In genomic region chr6:55133425-55133824, GRCm38 (mm10) we compare ENCODE assay signal across 23 mouse cellular contexts. TPM values are rescaled to one million over a fixed set of nuclear protein-coding genes. Genes with fewer than 3 reads are reported as not detected.
DNase-seq lines count a peak whose midpoint lies in the region; ATAC-seq and TF ChIP-seq lines count a peak whose summit lies in the region.
"Had no signal": no experiment of that assay in that cellular context is flagged by ENCODE, and none has a peak within 500 bp of the region (broad histone marks: within the 10 kb centered on the region; RNA-seq: fewer than 3 reads in every experiment).

No protein-coding gene starts in this region.

- H3K36me3 ChIP-seq in embryonic facial prominence, embryonic 14.5 days (ENCODE audit: control insufficient read depth, insufficient read depth, low read length): no peaks in the 10 kb centered on the region
- no peaks in the 10 kb centered on the region for H3K36me3 ChIP-seq in embryonic facial prominence, embryonic 10.5 days (replicated peaks)
- no peaks in the 10 kb centered on the region for H3K36me3 ChIP-seq in heart, embryonic 13.5 days
- no peaks in the 10 kb centered on the region for H3K36me3 ChIP-seq in lung, embryonic 15.5 days
- H3K36me3 ChIP-seq in heart, postnatal 0 days (replicated peaks; ENCODE audit: control insufficient read depth, insufficient read depth, low read length): no peaks in the 10 kb centered on the region
- H3K36me3 ChIP-seq: forebrain, embryonic 15.5 days; hindbrain, embryonic 10.5 days; intestine, embryonic 15.5 days; limb, embryonic 10.5 days; liver, embryonic 15.5 days; midbrain, embryonic 15.5 days; neural tube, embryonic 12.5 days had no signal

- intact Hi-C loops in heart, postnatal 25 days (cut with DNase I): no loop called here

- no peak overlapping the region for H3K4me2 ChIP-seq in embryonic facial prominence, embryonic 14.5 days (ENCODE audit: low read depth, low read length)
- peak overlapping the region; percentile 59 for H3K4me2 ChIP-seq in heart, embryonic 13.5 days
- no peak overlapping the region for H3K4me2 ChIP-seq in lung, embryonic 15.5 days
- H3K4me2 ChIP-seq in heart, postnatal 0 days (ENCODE audit: low read depth, low read length): peak overlapping the region; percentile 54
- H3K4me2 ChIP-seq: forebrain, embryonic 15.5 days; intestine, embryonic 15.5 days; liver, embryonic 15.5 days; midbrain, embryonic 15.5 days; neural tube, embryonic 12.5 days had no signal

- H3K9ac ChIP-seq in embryonic facial prominence, embryonic 14.5 days (ENCODE audit: low read depth, low read length): no peak overlapping the region
- no peak overlapping the region for H3K9ac ChIP-seq in heart, embryonic 13.5 days
- H3K9ac ChIP-seq in lung, embryonic 15.5 days: no peak overlapping the region
- H3K9ac ChIP-seq in heart, postnatal 0 days (replicated peaks; ENCODE audit: low read depth, low read length): 0 out of 2 replicates have a peak overlapping the region, but pooled peaks have one; percentile 30
- H3K9ac ChIP-seq: forebrain, embryonic 15.5 days; intestine, embryonic 15.5 days; liver, embryonic 15.5 days; midbrain, embryonic 15.5 days; neural tube, embryonic 12.5 days had no signal

- 0 out of 2 replicates have a peak, but pooled peaks cover 3% of the 10 kb centered on the region for H3K4me1 ChIP-seq in embryonic facial prominence, embryonic 14.5 days (ENCODE audit: control insufficient read depth, insufficient read depth, low read length)
- H3K4me1 ChIP-seq in embryonic facial prominence, embryonic 10.5 days: peaks cover 9% of the 10 kb centered on the region; the same call in 1 of the 2 replicates
- H3K4me1 ChIP-seq in heart, embryonic 13.5 days: peaks cover 44% of the 10 kb centered on the region
- peaks cover 11% of the 10 kb centered on the region; the same call in 1 of the 2 replicates for H3K4me1 ChIP-seq in lung, embryonic 15.5 days
- peaks cover 26% of the 10 kb centered on the region for H3K4me1 ChIP-seq in heart, postnatal 0 days (ENCODE audit: control insufficient read depth, insufficient read depth)
- H3K4me1 ChIP-seq: forebrain, embryonic 15.5 days; intestine, embryonic 15.5 days; liver, embryonic 15.5 days; midbrain, embryonic 15.5 days; neural tube, embryonic 12.5 days had no signal

- ATAC-seq in embryonic facial prominence, embryonic 14.5 days (ENCODE audit: low read depth): no peak
- no peak for ATAC-seq in heart, embryonic 13.5 days (ENCODE audit: extremely low read depth, insufficient number of reproducible peaks, low FRiP score, low TSS enrichment)
- ATAC-seq in lung, embryonic 15.5 days (ENCODE audit: borderline replicate concordance, extremely low read depth, low FRiP score, low TSS enrichment): peak; percentile 27; the same call in 1 of the 2 replicates
- peak; percentile 64 for ATAC-seq in heart, postnatal 0 days (ENCODE audit: insufficient read depth, low read depth)
- ATAC-seq: forebrain, embryonic 15.5 days; hindbrain, embryonic 16.5 days; intestine, embryonic 15.5 days; midbrain, embryonic 15.5 days had no signal

- no peak overlapping the region for H3K4me3 ChIP-seq in embryonic facial prominence, embryonic 14.5 days (ENCODE audit: low read depth, low read length)
- no peak overlapping the region for H3K4me3 ChIP-seq in embryonic facial prominence, embryonic 10.5 days
- no peak overlapping the region for H3K4me3 ChIP-seq in heart, embryonic 13.5 days
- H3K4me3 ChIP-seq in lung, embryonic 15.5 days: no peak overlapping the region
- H3K4me3 ChIP-seq in heart, postnatal 0 days (ENCODE audit: low read depth, low read length): no peak overlapping the region
- H3K4me3 ChIP-seq: forebrain, embryonic 15.5 days; hindbrain, embryonic 10.5 days; intestine, embryonic 15.5 days; layer of hippocampus, adult 2 months; limb, embryonic 10.5 days; liver, embryonic 15.5 days; midbrain, embryonic 15.5 days; neural tube, embryonic 12.5 days had no signal

- 43% methylated on average over 1 of the region's 1 CpGs for WGBS in embryonic facial prominence, embryonic 14.5 days
- 70% methylated on average over 1 of the region's 1 CpGs for WGBS in embryonic facial prominence, embryonic 10.5 days
- WGBS in heart, embryonic 13.5 days: 56% methylated on average over 1 of the region's 1 CpGs
- 59% methylated on average over 1 of the region's 1 CpGs for WGBS in lung, embryonic 15.5 days
- WGBS in heart, postnatal 0 days: 74% methylated on average over 1 of the region's 1 CpGs

- no peaks in the 10 kb centered on the region for H3K9me3 ChIP-seq in embryonic facial prominence, embryonic 14.5 days (ENCODE audit: control insufficient read depth, low read length)
- H3K9me3 ChIP-seq in embryonic facial prominence, embryonic 10.5 days: no peaks in the 10 kb centered on the region
- H3K9me3 ChIP-seq in heart, embryonic 13.5 days: no peaks in the 10 kb centered on the region
- H3K9me3 ChIP-seq in lung, embryonic 15.5 days: no peaks in the 10 kb centered on the region
- H3K9me3 ChIP-seq in heart, postnatal 0 days (replicated peaks; ENCODE audit: control insufficient read depth, low read length): no peaks in the 10 kb centered on the region
- H3K9me3 ChIP-seq: forebrain, embryonic 15.5 days; hindbrain, embryonic 10.5 days; intestine, embryonic 15.5 days; limb, embryonic 10.5 days; liver, embryonic 15.5 days; midbrain, embryonic 15.5 days; neural tube, embryonic 12.5 days had no signal

- peak; percentile 10 for DNase-seq in embryonic facial prominence, embryonic 14.5 days (ENCODE audit: low spot score)
- DNase-seq in embryonic facial prominence, embryonic 10.5 days (ENCODE audit: low spot score): no peak
- DNase-seq in heart, postnatal 25 days (ENCODE audit: low spot score): no peak
- no peak for DNase-seq in lung, postnatal 4 days
- DNase-seq in heart, postnatal 0 days (ENCODE audit: low spot score): no peak
- no peak for DNase-seq in adrenal gland, postnatal 36 days
- DNase-seq: cerebellum, adult 11 months; cerebellum, postnatal 10 days; kidney, adult 9 months; liver; right cerebral cortex, postnatal 25 days had no signal

- no peak for TF ChIP-seq CTCF in heart, postnatal 0 days (IDR thresholded peaks at IDR 0.05; ENCODE audit: low read depth)

- TF ChIP-seq EP300 in heart, postnatal 0 days (IDR thresholded peaks at IDR 0.05; ENCODE audit: low read depth): no peak

- no peak overlapping the region for H3K27ac ChIP-seq in embryonic facial prominence, embryonic 14.5 days (replicated peaks; ENCODE audit: low read depth, low read length)
- H3K27ac ChIP-seq in embryonic facial prominence, embryonic 10.5 days (replicated peaks): no peak overlapping the region
- H3K27ac ChIP-seq in heart, embryonic 13.5 days (replicated peaks): peak overlapping the region; percentile 91
- H3K27ac ChIP-seq in lung, embryonic 15.5 days: peak overlapping the region; percentile 49
- H3K27ac ChIP-seq in heart, postnatal 0 days (ENCODE audit: low read depth): peak overlapping the region; percentile 82
- H3K27ac ChIP-seq: forebrain, embryonic 15.5 days; intestine, embryonic 15.5 days; layer of hippocampus, adult 2 months; limb, embryonic 10.5 days; liver, embryonic 15.5 days; macrophage; midbrain, embryonic 15.5 days; neural tube, embryonic 12.5 days had no signal

- H3K27me3 ChIP-seq in embryonic facial prominence, embryonic 14.5 days (replicated peaks; ENCODE audit: control insufficient read depth, insufficient read depth, low read length): no peaks in the 10 kb centered on the region
- H3K27me3 ChIP-seq in embryonic facial prominence, embryonic 10.5 days (replicated peaks; ENCODE audit: low read depth, poor library complexity, severe bottlenecking): peaks cover 7% of the 10 kb centered on the region; the same call in 1 of the 2 replicates
- H3K27me3 ChIP-seq in heart, embryonic 13.5 days (replicated peaks): no peaks in the 10 kb centered on the region
- H3K27me3 ChIP-seq in lung, embryonic 15.5 days: no peaks in the 10 kb centered on the region
- no peaks in the 10 kb centered on the region for H3K27me3 ChIP-seq in heart, postnatal 0 days (ENCODE audit: control insufficient read depth, insufficient read depth, low read length)
- H3K27me3 ChIP-seq: forebrain, embryonic 15.5 days; intestine, embryonic 15.5 days; liver, embryonic 15.5 days; midbrain, embryonic 15.5 days; neural tube, embryonic 12.5 days had no signal

RNA-seq across cellular contexts. Expression of gene Crhr2, which starts 0.6 kb away (rescaled TPM):
- polyA plus RNA-seq in embryonic facial prominence, embryonic 14.5 days (2014; fragmentation: Nextera tagmentation; extraction: Ambion mirVana): 0.51 and 0.84 TPM in 2 replicates
- polyA plus RNA-seq in embryonic facial prominence, embryonic 10.5 days (2016; fragmentation: Nextera tagmentation; extraction: Ambion mirVana): 0.12 and 0.55 TPM in 2 replicates
- 6.7 and 6.9 TPM in 2 replicates for polyA plus RNA-seq in heart, embryonic 13.5 days (2015; fragmentation: Nextera tagmentation; extraction: Ambion mirVana)
- 10 to 100 TPM; 20.3 to 20.5 TPM for total RNA-seq in heart, postnatal 25 days (2021)
- polyA plus RNA-seq in lung, embryonic 15.5 days (2015; fragmentation: Nextera tagmentation; extraction: Ambion mirVana): 0.31 and 0.42 TPM in 2 replicates
- total RNA-seq in heart, postnatal 0 days (2014; rRNA removed; ENCODE audit: low replicate concordance): 21.6 and 24.4 TPM in 2 replicates
- 10.8 and 11.9 TPM in 2 replicates for polyA plus RNA-seq in heart, postnatal 0 days (2015; fragmentation: Nextera tagmentation; extraction: Ambion mirVana)
- not detected for total RNA-seq in adrenal gland, postnatal 36 days (2021)
- polyA plus RNA-seq: macrophage had no signal

RNA-seq across cellular contexts. Expression of gene Inmt, which starts 41.4 kb away (rescaled TPM):
- 4.2 and 5.9 TPM in 2 replicates for polyA plus RNA-seq in embryonic facial prominence, embryonic 14.5 days (2014; fragmentation: Nextera tagmentation; extraction: Ambion mirVana)
- polyA plus RNA-seq in embryonic facial prominence, embryonic 10.5 days (2016; fragmentation: Nextera tagmentation; extraction: Ambion mirVana): 3.8 and 4.7 TPM in 2 replicates
- polyA plus RNA-seq in heart, embryonic 13.5 days (2015; fragmentation: Nextera tagmentation; extraction: Ambion mirVana): 0.32 and 0.40 TPM in 2 replicates
- 10 to 100 TPM in 1 of 2 experiments, 1 to 10 TPM in 1; 9.5 to 10.2 TPM for total RNA-seq in heart, postnatal 25 days (2021)
- polyA plus RNA-seq in lung, embryonic 15.5 days (2015; fragmentation: Nextera tagmentation; extraction: Ambion mirVana): 0.15 and 0.24 TPM in 2 replicates
- total RNA-seq in heart, postnatal 0 days (2014; rRNA removed; ENCODE audit: low replicate concordance): 1.2 TPM in 1 of 2 replicates, not detected in the other
- not detected in 2 replicates for polyA plus RNA-seq in heart, postnatal 0 days (2015; fragmentation: Nextera tagmentation; extraction: Ambion mirVana)
- 10 to 100 TPM in 1 of 2 experiments, 1 to 10 TPM in 1; 8.1 to 10.1 TPM for total RNA-seq in adrenal gland, postnatal 36 days (2021)
- polyA plus RNA-seq: forebrain, embryonic 15.5 days; hindbrain, embryonic 16.5 days; macrophage; midbrain, embryonic 15.5 days; neural tube, embryonic 12.5 days had no signal

Comparison
In these comparisons a context has a peak if more than half of its experiments do, and no peak if none do; other contexts are left out.
1. ATAC-seq: peak in lung, embryonic 15.5 days (single experiment) and heart, postnatal 0 days (single experiment); none in embryonic facial prominence, embryonic 14.5 days (single experiment) and heart, embryonic 13.5 days (single experiment).
2. H3K27ac ChIP-seq: peak in heart, embryonic 13.5 days (single experiment), lung, embryonic 15.5 days (single experiment) and heart, postnatal 0 days (single experiment); none in embryonic facial prominence, embryonic 14.5 days (single experiment) and embryonic facial prominence, embryonic 10.5 days (single experiment).
3. H3K4me2 ChIP-seq: peak in heart, embryonic 13.5 days (single experiment) and heart, postnatal 0 days (single experiment); none in embryonic facial prominence, embryonic 14.5 days (single experiment) and lung, embryonic 15.5 days (single experiment).